Mouse (Mus musculus) thymus, adult 2 months (tissue): ENCODE results near the gene Aldh3b2.

ENCODE experiments used
- CTCF ChIP-seq: fragments of 200-500 bp; IDR thresholded peaks from 2 replicates; pipeline ENCODE4 v1.5.1; 2012; ENCODE audit warnings: mild to moderate bottlenecking, control low read depth, low read length, moderate library complexity, borderline replicate concordance; ENCODE audit not compliant: control insufficient read depth, poor library complexity, insufficient read depth; ENCODE audit errors: extremely low read depth
- POLR2A ChIP-seq: fragments of 200-500 bp; IDR thresholded peaks from 2 replicates; pipeline ENCODE4 v1.6.1; 2012; ENCODE audit warnings: mild to moderate bottlenecking, low read length, control low read depth, moderate library complexity; ENCODE audit not compliant: control insufficient read depth, poor library complexity, insufficient read depth; ENCODE audit errors: extremely low read depth

- TF ChIP-seq POLR2A (no peak), CTCF (no peak)
These were observed 20.7 kb upstream of the Aldh3b2 start for GRCm38 (mm10) chr19:3951461-3951860.
